Mouse (Mus musculus): ENCODE measurements around the gene Plin5.
"Not testable (repeated sequence)": the region's sequence is repeated elsewhere in the genome, so short reads cannot be mapped to it uniquely, and the experiment has no call there.

The Plin5 gene

DNA sequence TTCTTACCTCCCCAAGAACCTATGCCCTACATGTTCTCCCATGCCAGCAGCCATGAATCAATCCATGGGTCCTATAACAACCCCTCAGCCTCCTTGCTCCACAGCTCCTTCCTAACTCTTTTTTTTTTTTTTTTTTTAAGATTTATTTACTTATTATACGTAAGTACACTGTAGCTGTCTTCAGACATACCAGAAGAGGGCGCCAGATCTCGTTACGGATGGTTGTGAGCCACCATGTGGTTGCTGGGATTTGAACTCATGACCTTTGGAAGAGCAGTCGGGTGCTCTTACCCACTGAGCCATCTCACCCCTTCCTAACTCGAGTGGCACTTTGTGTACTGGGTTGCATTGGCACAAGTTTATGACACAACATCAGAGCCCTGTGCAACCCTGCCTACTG, 51.7 kb downstream of the Plin5 start:
- not testable (repeated sequence) for DNase-seq

DNA sequence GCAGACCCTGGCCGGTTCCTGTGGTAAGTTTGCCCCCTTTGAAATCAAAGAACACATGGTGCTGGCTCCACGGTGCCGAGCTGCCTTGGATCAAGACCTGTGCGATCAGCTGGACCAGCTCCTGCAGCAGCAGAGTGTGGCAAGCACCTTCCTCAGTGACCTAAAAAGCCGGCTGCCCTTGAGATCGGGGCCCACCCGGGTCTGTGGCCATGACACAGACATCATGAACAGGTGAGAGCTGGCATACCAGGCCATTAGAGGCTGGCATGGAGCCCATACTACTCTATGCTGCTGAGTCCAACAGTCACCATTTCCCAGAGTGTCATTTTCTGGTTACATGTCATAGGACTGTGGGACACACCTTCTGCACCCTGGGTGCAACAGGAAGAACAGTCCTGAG, 55.3 kb downstream of the Plin5 start:
- no peak for DNase-seq
